ENCODE assay signal across 8 mouse cellular contexts in genomic region chr3:38886061-38886821, GRCm38 (mm10). TPM values are rescaled to one million over a fixed set of nuclear protein-coding genes. Genes with fewer than 3 reads are reported as not detected.
A peak's percentile ranks its signal among the peaks of the same experiment; 100 is the strongest.
DNase-seq lines count a peak whose midpoint lies in the region; ATAC-seq and TF ChIP-seq lines count a peak whose summit lies in the region.

No protein-coding gene starts in this region.

- H3K27ac ChIP-seq in embryonic facial prominence, embryonic 15.5 days (replicated peaks) = peak overlapping the region; percentile 98
- H3K27ac ChIP-seq in heart, embryonic 15.5 days = peak overlapping the region; percentile 94
- peak overlapping the region; percentile 81 for H3K27ac ChIP-seq in midbrain, postnatal 0 days (ENCODE audit: low read depth, low read length)

- H3K4me1 ChIP-seq in embryonic facial prominence, embryonic 15.5 days = peaks cover 43% of the 10 kb centered on the region
- peaks cover 31% of the 10 kb centered on the region for H3K4me1 ChIP-seq in heart, embryonic 15.5 days (replicated peaks)
- peaks cover 15% of the 10 kb centered on the region; the same call in 1 of the 2 replicates for H3K4me1 ChIP-seq in midbrain, postnatal 0 days (ENCODE audit: insufficient read depth, low read length)

- peak; percentile 94 for DNase-seq in heart, adult 11 months
- no peak for DNase-seq in heart, postnatal 25 days (ENCODE audit: low spot score)
- DNase-seq in ES-CJ7 (ENCODE audit: low read depth, low spot score) = peak; percentile 28
- DNase-seq in kidney, postnatal 25 days = peak; percentile 32 to 44
- DNase-seq in midbrain, postnatal 0 days (ENCODE audit: low spot score) = peak; percentile 56
- no peak for DNase-seq in MN1 (ENCODE audit: low spot score)

- TF ChIP-seq CTCF in midbrain, postnatal 0 days (IDR thresholded peaks at IDR 0.05) = no peak

- H3K36me3 ChIP-seq in embryonic facial prominence, embryonic 15.5 days = peaks cover 22% of the 10 kb centered on the region
- H3K36me3 ChIP-seq in heart, embryonic 15.5 days = peaks cover 12% of the 10 kb centered on the region; the same call in 1 of the 2 replicates
- H3K36me3 ChIP-seq in midbrain, postnatal 0 days (ENCODE audit: insufficient read depth, low read length) = no peaks in the 10 kb centered on the region

- under 1% methylated on average over 56 of the region's 60 CpGs for WGBS in embryonic facial prominence, embryonic 15.5 days
- WGBS in heart, embryonic 15.5 days = under 1% methylated on average over 60 of the region's 60 CpGs
- WGBS in midbrain, postnatal 0 days = under 1% methylated on average over 60 of the region's 60 CpGs

- H3K4me2 ChIP-seq in embryonic facial prominence, embryonic 15.5 days (replicated peaks) = peak overlapping the region; percentile 92
- peak overlapping the region; percentile 89 for H3K4me2 ChIP-seq in heart, embryonic 15.5 days
- peak overlapping the region; percentile 92 for H3K4me2 ChIP-seq in midbrain, postnatal 0 days (ENCODE audit: low read depth, low read length, poor library complexity, severe bottlenecking)

- peak overlapping the region; percentile 83 for H3K4me3 ChIP-seq in embryonic facial prominence, embryonic 15.5 days (replicated peaks)
- H3K4me3 ChIP-seq in heart, embryonic 15.5 days = peak overlapping the region; percentile 86
- H3K4me3 ChIP-seq in midbrain, postnatal 0 days (ENCODE audit: low read depth, low read length) = peak overlapping the region; percentile 81

- intact Hi-C loops in heart, postnatal 25 days (cut with DNase I) = loop anchor here (5.0 to 10.0 kb wide), 3 partner anchors 51 to 1859 kb away; partner anchors contain the start of gene Hspa4l

- peak; percentile 34 for ATAC-seq in embryonic facial prominence, embryonic 15.5 days (ENCODE audit: insufficient number of reproducible peaks, low FRiP score, low TSS enrichment, low read depth)
- ATAC-seq in heart, embryonic 15.5 days (replicated peaks; ENCODE audit: insufficient number of reproducible peaks, insufficient read depth, low FRiP score, low read depth) = peak; percentile 29; the same call in 1 of the 2 replicates
- ATAC-seq in midbrain, postnatal 0 days (ENCODE audit: low FRiP score) = peak; percentile 12; the same call in 1 of the 2 replicates

- no peaks in the 10 kb centered on the region for H3K9me3 ChIP-seq in embryonic facial prominence, embryonic 15.5 days (replicated peaks)
- no peaks in the 10 kb centered on the region for H3K9me3 ChIP-seq in heart, embryonic 15.5 days (replicated peaks)
- no peaks in the 10 kb centered on the region for H3K9me3 ChIP-seq in midbrain, postnatal 0 days (ENCODE audit: low read length)

- peak overlapping the region; percentile 78 for H3K9ac ChIP-seq in embryonic facial prominence, embryonic 15.5 days
- peak overlapping the region; percentile 75 for H3K9ac ChIP-seq in heart, embryonic 15.5 days
- H3K9ac ChIP-seq in midbrain, postnatal 0 days (replicated peaks; ENCODE audit: low read length, poor library complexity, severe bottlenecking) = peak overlapping the region; percentile 65

- H3K27me3 ChIP-seq in embryonic facial prominence, embryonic 15.5 days = 0 out of 2 replicates have a peak, but pooled peaks cover 5% of the 10 kb centered on the region
- no peaks in the 10 kb centered on the region; the same call in 1 of the 2 replicates for H3K27me3 ChIP-seq in heart, embryonic 15.5 days
- H3K27me3 ChIP-seq in midbrain, postnatal 0 days (ENCODE audit: insufficient read depth, low read length) = no peaks in the 10 kb centered on the region

RNA-seq across cellular contexts. Expression of gene Fat4, which starts 0.5 kb away (rescaled TPM):
- total RNA-seq in heart, postnatal 25 days (2021) = 1 to 10 TPM; 6.3 to 7.4 TPM
- 9.5 and 10.1 TPM in 2 replicates for polyA plus RNA-seq in embryonic facial prominence, embryonic 15.5 days (2015; fragmentation: Nextera tagmentation; extraction: Ambion mirVana)
- polyA plus RNA-seq in heart, embryonic 15.5 days (2015; fragmentation: Nextera tagmentation; extraction: Ambion mirVana) = 2.4 and 3.5 TPM in 2 replicates
- 79.1 and 91.4 TPM in 2 replicates for total RNA-seq in midbrain, postnatal 0 days (2014; rRNA removed)
- 4.0 and 5.0 TPM in 2 replicates for polyA plus RNA-seq in midbrain, postnatal 0 days (2015; fragmentation: Nextera tagmentation; extraction: Ambion mirVana)

Comparison
In these comparisons a context has a peak if more than half of its experiments do, and no peak if none do; other contexts are left out.
1. DNase-seq: peak in heart, adult 11 months (single experiment), ES-CJ7 (single experiment), kidney, postnatal 25 days (2 of 2) and midbrain, postnatal 0 days (single experiment); none in heart, postnatal 25 days (single experiment) and MN1 (single experiment).
2. Peak in every context shown above with its lines, with median percentiles within 50 percentile points of each other: ATAC-seq, H3K27ac ChIP-seq, H3K4me2 ChIP-seq, H3K4me3 ChIP-seq and H3K9ac ChIP-seq.